Mouse (Mus musculus): ENCODE results near the gene Sept5. TPM values are rescaled to one million over a fixed set of nuclear protein-coding genes. Genes with fewer than 3 reads are reported as not detected.
A peak's percentile ranks its signal among the peaks of the same experiment; 100 is the strongest.

Gene Sept5
- polyA plus RNA-seq, 1 experiment from 2014 or later: 2.8 TPM

DNA sequence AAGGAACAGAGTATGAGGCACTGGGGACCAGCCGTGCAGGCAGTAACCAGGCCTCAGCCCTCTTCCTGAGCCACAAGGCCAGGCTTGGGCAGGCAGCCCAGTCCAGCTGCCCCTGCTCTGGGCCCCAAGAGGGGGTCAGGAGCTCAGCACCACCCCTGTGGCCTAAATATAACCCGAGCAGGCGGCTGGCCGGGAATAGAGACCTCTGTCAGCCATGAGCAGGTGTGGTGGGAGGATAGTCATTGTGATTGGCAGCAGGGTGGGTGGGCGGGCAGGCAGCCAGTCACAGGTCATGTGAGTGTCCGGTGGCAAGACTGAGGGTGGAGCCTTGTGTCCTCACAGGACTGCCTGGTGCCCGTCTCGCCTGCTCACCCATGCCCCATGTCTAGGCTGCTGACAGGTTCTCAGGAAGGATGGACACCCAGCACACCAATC, 25.5 kb downstream of the Sept5 start:
- no peak overlapping the region for H3K4me2 ChIP-seq
- H3K9ac ChIP-seq: no peak overlapping the region
- H3K27me3 ChIP-seq (replicated peaks): peaks cover 56% of the 10 kb centered on the region
- no peak overlapping the region for H3K4me3 ChIP-seq
- H3K4me1 ChIP-seq: 0 out of 2 replicates have a peak, but pooled peaks cover 9% of the 10 kb centered on the region
- no peak; the same call in 1 of the 2 replicates for ATAC-seq
- no peak overlapping the region for H3K27ac ChIP-seq
- no peaks in the 10 kb centered on the region for H3K9me3 ChIP-seq (replicated peaks)
- 48% methylated on average over 8 of the region's 8 CpGs for whole genome bisulfite sequencing (ENCODE audit: insufficient replicate concordance)
- no peaks in the 10 kb centered on the region for H3K36me3 ChIP-seq

DNA sequence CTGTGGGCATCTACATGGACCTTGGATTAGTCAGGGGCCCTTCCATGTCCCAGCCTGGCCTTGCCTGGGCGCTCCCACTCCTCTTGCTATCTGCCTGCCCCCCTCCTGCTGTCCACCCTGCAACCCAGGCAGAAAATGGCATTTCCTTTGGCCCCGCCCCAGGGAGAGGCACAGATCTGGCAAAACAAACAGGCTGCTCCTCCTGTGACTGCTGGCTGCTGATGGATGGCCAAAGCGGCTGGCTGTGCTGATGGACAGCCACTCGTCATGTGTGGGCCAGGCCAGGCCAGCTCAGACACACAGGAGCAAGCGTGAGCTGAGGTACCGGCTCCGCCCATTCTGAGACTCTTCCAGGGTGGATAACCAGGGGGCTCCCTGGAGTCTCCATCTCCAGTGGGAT, 28.3 kb downstream of the Sept5 start:
- 58% methylated on average over 7 of the region's 7 CpGs for WGBS (ENCODE audit: insufficient replicate concordance)
- Histone ChIP-seq H3K27ac (no peak overlapping the region), H3K4me1 (0 out of 2 replicates have a peak, but pooled peaks cover 9% of the 10 kb centered on the region)

DNA sequence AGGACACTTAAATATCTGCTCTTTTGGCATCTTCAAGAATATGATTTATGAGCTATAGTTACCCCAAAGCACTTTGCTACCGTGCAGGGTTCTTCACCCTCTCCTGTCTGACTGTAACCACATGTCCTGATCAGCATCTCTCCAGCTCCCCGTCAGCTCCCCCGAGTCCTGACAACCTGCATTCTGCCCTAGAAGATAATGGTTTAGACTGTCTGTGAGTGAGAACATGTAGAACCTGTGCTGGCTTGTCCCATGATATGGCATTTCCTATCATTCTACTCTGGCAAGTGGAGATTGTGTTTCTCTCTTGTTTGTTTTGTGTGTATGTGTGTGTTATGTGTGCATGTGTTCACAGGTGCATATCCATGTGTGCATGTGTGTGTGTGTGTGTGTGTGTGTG, 31.7 kb downstream of the Sept5 start:
- Histone ChIP-seq H3K36me3 (no peaks in the 10 kb centered on the region), H3K4me1 (0 out of 2 replicates have a peak, but pooled peaks cover 6% of the 10 kb centered on the region), H3K27ac (no peak overlapping the region), H3K9me3 (replicated peaks) (no peaks in the 10 kb centered on the region), H3K9ac (no peak overlapping the region), H3K4me3 (no peak overlapping the region), H3K27me3 (replicated peaks) (peaks cover 60% of the 10 kb centered on the region), H3K4me2 (no peak overlapping the region)
- WGBS (ENCODE audit: insufficient replicate concordance): 19% methylated on average over 3 of the region's 3 CpGs
- ATAC-seq: no peak

More for the DNA sequence above, 28.3 kb downstream of the Sept5 start:
- H3K27me3 ChIP-seq (replicated peaks): peaks cover 45% of the 10 kb centered on the region
- H3K4me2 ChIP-seq: no peak overlapping the region
- no peak overlapping the region for H3K4me3 ChIP-seq
- H3K9ac ChIP-seq: no peak overlapping the region
- no peaks in the 10 kb centered on the region for H3K9me3 ChIP-seq (replicated peaks)
- no peak for ATAC-seq
- H3K36me3 ChIP-seq: no peaks in the 10 kb centered on the region

DNA sequence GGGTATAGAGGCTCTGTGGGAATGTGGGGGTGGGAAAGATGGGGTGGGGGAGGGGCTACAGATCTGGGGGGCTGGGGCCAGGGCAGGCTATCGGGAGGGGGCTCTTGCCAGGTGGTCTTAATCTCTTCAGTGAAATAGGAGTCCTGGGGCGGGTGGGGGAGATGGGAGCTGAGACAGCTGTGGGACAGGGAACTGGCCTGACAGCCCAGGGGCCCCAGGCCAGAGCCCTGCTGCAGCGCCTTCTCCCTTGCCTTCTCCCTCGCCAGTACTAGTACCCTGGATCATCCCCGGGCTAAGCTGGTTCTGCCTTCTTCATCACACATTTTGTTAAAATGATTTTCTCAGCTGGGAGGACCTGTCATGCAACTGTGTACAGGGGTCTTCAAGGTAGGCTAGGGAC, 33.5 kb downstream of the Sept5 start:
- Histone ChIP-seq H3K27me3 (replicated peaks) (peaks cover 69% of the 10 kb centered on the region), H3K4me2 (no peak overlapping the region), H3K4me1 (peaks cover 6% of the 10 kb centered on the region; the same call in 1 of the 2 replicates), H3K27ac (no peak overlapping the region), H3K36me3 (no peaks in the 10 kb centered on the region), H3K9ac (no peak overlapping the region), H3K4me3 (no peak overlapping the region), H3K9me3 (replicated peaks) (no peaks in the 10 kb centered on the region)
- ATAC-seq: no peak
- 45% methylated on average over 5 of the region's 5 CpGs for WGBS (ENCODE audit: insufficient replicate concordance)

DNA sequence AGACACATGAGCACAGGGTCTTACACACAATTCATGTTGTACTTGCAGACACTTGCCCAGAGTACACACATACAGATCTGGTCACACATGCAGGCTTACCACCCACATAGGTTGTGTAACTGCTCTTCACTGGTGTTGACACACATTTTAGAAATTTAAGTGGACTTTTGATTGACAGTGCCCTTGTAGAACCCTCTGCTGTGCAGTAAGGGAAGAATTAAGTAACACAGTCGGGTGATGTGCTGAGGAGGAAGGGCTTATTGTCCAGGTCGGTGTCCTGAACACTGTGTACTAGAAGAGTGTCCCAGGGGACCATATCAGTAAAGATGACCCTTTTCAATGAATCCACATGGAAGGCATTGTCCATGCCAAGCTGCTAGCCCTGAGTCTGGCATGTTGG, 35.8 kb downstream of the Sept5 start:
- H3K9ac ChIP-seq: no peak overlapping the region
- no peaks in the 10 kb centered on the region for H3K36me3 ChIP-seq
- no peak overlapping the region for H3K4me3 ChIP-seq
- 55% methylated on average over 2 of the region's 2 CpGs for WGBS (ENCODE audit: insufficient replicate concordance)
- no peak overlapping the region for H3K27ac ChIP-seq
- ATAC-seq: no peak
- H3K27me3 ChIP-seq (replicated peaks): peaks cover 84% of the 10 kb centered on the region
- no peak overlapping the region for H3K4me2 ChIP-seq
- peaks cover 21% of the 10 kb centered on the region; the same call in 1 of the 2 replicates for H3K4me1 ChIP-seq
- no peaks in the 10 kb centered on the region for H3K9me3 ChIP-seq (replicated peaks)

DNA sequence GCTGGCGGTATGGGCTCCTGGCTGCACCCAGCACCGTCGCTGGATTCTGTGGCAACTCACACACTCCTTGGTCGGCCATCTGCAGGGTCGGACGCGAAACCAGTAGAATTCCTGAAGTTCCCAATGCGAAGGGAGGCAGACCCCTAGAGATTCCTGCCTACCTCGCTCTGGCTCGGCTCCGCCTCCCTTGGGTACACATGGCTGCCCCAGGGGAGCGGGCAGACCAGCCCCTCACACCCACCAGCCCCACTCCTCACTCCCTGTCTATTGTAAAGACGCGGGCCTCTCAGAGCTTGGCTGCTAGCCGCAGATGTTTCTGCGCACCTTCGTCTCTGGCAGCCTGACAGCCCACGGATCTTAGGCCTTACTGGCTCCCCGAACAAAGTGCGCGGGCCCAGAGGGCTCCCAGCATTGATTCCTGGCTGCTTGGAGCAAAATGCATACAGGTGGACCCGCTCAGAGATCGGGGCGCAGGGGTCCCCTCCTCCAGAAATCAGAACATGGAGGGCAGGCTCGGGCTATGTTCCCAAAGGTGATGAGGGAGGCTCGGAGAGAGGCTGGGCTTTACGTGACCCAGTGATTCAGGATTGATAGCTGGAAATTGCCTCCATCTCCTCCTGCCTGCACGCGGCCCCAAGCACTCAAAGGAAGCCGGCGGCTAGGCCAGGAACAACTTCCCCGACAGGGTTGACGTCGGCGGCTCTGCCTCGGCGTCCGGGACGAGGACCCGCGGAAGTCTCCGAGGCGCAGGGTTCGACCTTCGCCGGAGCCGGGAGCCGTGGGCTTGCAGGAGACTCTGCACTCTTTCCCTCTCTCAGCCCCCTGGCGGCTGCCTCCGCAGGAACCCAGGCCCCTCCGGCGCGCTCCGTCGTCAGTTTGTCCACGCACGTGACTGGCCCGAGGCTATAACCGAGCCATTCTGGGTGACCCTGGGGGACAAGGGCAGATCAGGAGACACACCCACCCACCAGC, 38.4 kb downstream of the Sept5 start:
- peaks cover 38% of the 10 kb centered on the region for H3K4me1 ChIP-seq
- no peak overlapping the region for H3K27ac ChIP-seq
- H3K27me3 ChIP-seq (replicated peaks): peaks cover 98% of the 10 kb centered on the region
- H3K9ac ChIP-seq: no peak overlapping the region
- no peaks in the 10 kb centered on the region for H3K9me3 ChIP-seq (replicated peaks)
- H3K36me3 ChIP-seq: no peaks in the 10 kb centered on the region
- no peak for ATAC-seq
- H3K4me3 ChIP-seq: peak overlapping the region; percentile 43; the same call in 1 of the 2 replicates
- 4% methylated on average over 59 of the region's 59 CpGs for WGBS (ENCODE audit: insufficient replicate concordance)
- peak overlapping the region; percentile 37 for H3K4me2 ChIP-seq

DNA sequence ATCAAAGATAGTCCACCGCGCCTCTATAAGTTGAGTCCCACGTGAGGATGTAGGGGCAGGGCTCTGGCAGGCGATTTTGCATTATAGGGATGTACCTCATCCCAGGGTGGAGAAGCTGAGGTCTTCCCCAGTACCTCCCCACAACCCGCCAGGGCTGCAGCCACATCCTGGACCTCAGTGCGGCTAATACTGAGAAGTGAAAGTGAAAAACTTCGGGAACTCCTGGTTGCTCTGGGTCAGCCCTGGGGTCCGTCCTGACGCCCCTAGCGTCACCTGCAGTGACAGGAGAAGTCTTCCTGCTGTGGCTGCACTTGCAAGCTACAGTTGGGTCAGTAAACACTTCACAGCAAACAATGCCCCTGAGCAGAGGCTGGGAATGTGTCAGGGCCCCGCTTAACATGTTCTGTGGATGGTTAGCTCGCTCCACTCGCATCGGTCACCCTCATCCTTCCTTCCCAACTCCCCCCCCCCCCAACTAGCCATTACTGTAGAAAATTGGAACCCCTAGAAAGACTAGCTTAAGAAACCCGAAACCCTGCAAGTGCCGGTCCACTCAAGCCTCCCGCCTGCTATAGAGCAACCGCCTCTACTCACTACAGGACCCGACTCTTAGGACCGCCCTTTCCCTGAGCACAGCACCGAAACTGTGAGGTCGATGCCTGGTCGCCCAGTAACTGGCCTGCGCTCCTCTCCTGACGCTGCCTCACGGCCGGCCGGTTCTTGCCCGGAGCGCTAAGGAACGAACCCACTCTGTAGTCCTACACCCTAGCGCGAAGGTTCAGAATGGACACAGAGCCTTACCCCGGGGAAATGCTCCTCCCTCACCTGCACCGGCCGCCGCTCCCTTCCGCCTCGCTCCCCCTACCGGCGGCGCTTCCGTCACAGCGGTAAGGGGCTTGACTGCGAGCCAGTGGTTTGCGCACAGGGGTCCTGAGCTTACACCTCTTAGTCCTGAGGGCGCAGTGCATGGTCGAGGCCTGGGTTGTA, 39.7 kb downstream of the Sept5 start, which contains the start of gene Tbx1:
Tbx1 (minus strand) TSS at position 868 of the 987 bp plus-strand sequence.
- H3K4me2 ChIP-seq: peak within 1 kb of the TSS; percentile 62
- WGBS (ENCODE audit: insufficient replicate concordance): 3% methylated on average over 48 of the region's 48 CpGs
- no peaks in the 10 kb centered on the region for H3K9me3 ChIP-seq (replicated peaks)
- peaks cover 41% of the 10 kb centered on the region for H3K4me1 ChIP-seq
- no peaks in the 10 kb centered on the region for H3K36me3 ChIP-seq
- H3K27me3 ChIP-seq (replicated peaks): peaks cover 98% of the 10 kb centered on the region
- ATAC-seq: no peak
- no peak within 1 kb of the TSS for H3K9ac ChIP-seq
- no peak within 1 kb of the TSS for H3K27ac ChIP-seq
- H3K4me3 ChIP-seq: peak within 1 kb of the TSS; percentile 43

DNA sequence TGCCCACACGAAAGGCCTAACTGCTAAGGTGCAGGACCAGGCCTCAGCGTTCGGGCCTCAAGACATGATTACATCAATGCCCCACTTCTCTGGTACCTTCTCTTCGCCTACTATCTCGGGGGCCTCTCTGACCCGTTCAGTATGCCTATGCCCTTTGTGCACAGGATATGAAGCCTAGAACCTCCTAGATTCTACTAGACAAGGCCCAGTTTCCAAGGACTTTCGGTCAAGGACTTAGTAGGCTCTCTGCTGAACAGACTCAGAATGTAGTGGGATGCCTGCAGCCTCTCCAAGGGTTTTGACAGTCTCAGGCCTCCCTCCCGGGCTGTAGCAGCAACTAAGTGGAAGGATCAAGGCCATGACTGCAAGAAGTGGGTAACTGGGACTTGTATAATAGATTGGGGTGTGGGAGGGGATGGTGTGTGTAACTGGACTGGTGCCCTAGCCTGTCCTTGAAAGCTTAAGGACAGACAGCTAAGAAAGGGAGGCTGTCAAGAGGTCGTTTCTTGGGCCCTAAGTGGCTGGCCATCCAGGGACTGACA, 40.6 kb downstream of the Sept5 start:
- Histone ChIP-seq H3K4me2 (no peak overlapping the region), H3K4me1 (peaks cover 41% of the 10 kb centered on the region)
- 20% methylated on average over 9 of the region's 9 CpGs for WGBS (ENCODE audit: insufficient replicate concordance)

DNA sequence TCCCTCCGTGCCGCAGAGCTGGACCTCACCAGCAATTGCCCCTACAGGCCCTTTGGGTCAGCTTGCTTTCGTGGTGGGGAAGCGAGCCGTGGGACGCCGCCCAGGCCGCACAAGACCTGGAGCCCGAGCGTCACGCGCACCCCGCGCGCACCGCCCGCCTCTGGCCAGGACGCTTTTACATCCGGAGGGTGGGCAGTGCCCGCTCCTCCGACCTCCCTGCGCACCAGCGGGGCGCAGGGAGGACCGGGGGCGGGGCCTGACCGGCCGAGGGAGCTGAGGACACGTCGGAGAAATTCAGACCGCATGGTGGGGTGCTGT, 41.1 kb downstream of the Sept5 start:
- Histone ChIP-seq H3K27me3 (replicated peaks) (peaks cover 98% of the 10 kb centered on the region), H3K4me3 (0 out of 2 replicates have a peak overlapping the region, but pooled peaks have one; percentile 8), H3K9me3 (replicated peaks) (no peaks in the 10 kb centered on the region), H3K9ac (no peak overlapping the region), H3K4me1 (peaks cover 41% of the 10 kb centered on the region), H3K36me3 (no peaks in the 10 kb centered on the region), H3K4me2 (no peak overlapping the region), H3K27ac (no peak overlapping the region)
- no peak for ATAC-seq
- WGBS (ENCODE audit: insufficient replicate concordance): 4% methylated on average over 31 of the region's 31 CpGs

More for the DNA sequence above, 40.6 kb downstream of the Sept5 start:
- Histone ChIP-seq H3K27ac (no peak overlapping the region), H3K9ac (no peak overlapping the region), H3K27me3 (replicated peaks) (peaks cover 98% of the 10 kb centered on the region), H3K4me3 (no peak overlapping the region), H3K36me3 (no peaks in the 10 kb centered on the region), H3K9me3 (replicated peaks) (no peaks in the 10 kb centered on the region)
- ATAC-seq: no peak

DNA sequence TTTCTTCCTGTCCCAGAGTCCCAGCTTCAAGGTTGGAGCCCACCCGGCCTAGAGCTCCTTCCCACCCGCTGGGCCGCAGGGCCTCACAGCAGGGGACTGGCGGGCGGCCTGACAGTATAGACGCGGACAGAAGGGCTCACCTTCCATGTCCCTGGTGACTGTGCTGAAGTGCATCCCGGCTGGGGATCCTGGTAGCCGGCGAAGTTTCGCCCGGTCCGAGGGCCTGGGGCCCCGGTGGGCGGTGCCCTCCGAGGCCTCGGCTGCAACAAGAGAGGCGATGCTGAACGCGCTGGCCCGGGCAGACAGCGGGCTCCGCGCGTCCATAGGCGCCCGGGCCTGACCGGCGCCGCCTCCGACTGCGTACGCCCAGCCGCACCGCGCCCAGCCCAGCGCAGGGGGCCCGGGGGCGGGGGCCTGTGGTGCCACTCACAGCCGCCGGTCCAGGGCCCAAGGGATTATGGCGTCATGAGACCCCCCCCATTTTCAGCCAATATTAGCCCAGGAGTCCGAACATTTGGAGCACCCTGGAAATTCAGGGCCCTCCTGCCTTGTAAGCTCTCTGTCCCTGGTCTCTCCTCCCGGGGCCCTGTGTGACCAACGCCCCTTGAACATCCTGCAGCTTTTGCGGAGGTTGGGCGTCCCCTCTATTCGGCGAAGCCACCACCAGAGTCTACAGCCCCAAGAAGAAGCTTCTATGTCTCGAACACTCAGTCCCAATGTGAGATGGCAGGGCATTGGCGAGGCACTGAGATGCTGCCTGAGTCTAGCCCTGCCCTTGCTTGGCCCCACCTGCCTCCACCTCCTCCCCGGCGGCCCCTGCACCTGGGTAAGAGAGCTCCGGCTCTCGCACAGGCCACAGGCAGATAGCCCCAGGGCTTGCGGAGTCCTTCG, 41.7 kb downstream of the Sept5 start:
- peaks cover 41% of the 10 kb centered on the region for H3K4me1 ChIP-seq
- WGBS (ENCODE audit: insufficient replicate concordance): 3% methylated on average over 57 of the region's 57 CpGs
- H3K4me3 ChIP-seq: peak overlapping the region; percentile 8
- H3K4me2 ChIP-seq: peak overlapping the region; percentile 17; the same call in 1 of the 2 replicates
- no peak overlapping the region for H3K27ac ChIP-seq
- H3K9ac ChIP-seq: no peak overlapping the region; the same call in 1 of the 2 replicates
- no peaks in the 10 kb centered on the region for H3K9me3 ChIP-seq (replicated peaks)
- no peaks in the 10 kb centered on the region for H3K36me3 ChIP-seq
- H3K27me3 ChIP-seq (replicated peaks): peaks cover 98% of the 10 kb centered on the region
- ATAC-seq: no peak

All from liver, embryonic 12.5 days (tissue).